ENCODE assay signal across 25 mouse cellular contexts in genomic region chr19:32493471-32493870, GRCm38 (mm10). TPM values are rescaled to one million over a fixed set of nuclear protein-coding genes. Genes with fewer than 3 reads are reported as not detected.
A peak's percentile ranks its signal among the peaks of the same experiment; 100 is the strongest.
DNase-seq lines count a peak whose midpoint lies in the region; ATAC-seq and TF ChIP-seq lines count a peak whose summit lies in the region.
"Had no signal": no experiment of that assay in that cellular context is flagged by ENCODE, and none has a peak within 500 bp of the region (broad histone marks: within the 10 kb centered on the region; RNA-seq: fewer than 3 reads in every experiment).

No protein-coding gene starts in this region.

- no peak for TF ChIP-seq CTCF in hindbrain, postnatal 0 days (IDR thresholded peaks at IDR 0.05; ENCODE audit: low read depth)
- TF ChIP-seq CTCF in Patski (IDR thresholded peaks at IDR 0.05): peak; percentile 5

- H3K36me3 ChIP-seq in hindbrain, postnatal 0 days (ENCODE audit: insufficient read depth, low read length): peaks cover 10% of the 10 kb centered on the region; the same call in 1 of the 2 replicates
- H3K36me3 ChIP-seq in hindbrain, embryonic 16.5 days (ENCODE audit: control insufficient read depth, insufficient read depth, low read length): no peaks in the 10 kb centered on the region; the same call in 1 of the 2 replicates

- in situ Hi-C loops in Patski (cut with MboI; ENCODE audit: low pct_unique_long_range_greater_than_20kb): loop anchor here (10.0 kb wide), 1 partner anchor 519 kb away; no protein-coding TSS in a partner anchor

- H3K4me2 ChIP-seq in hindbrain, postnatal 0 days (ENCODE audit: low read depth, low read length): no peak overlapping the region
- H3K4me2 ChIP-seq in hindbrain, embryonic 16.5 days (ENCODE audit: low read length): no peak overlapping the region
- H3K4me2 ChIP-seq: forebrain, embryonic 13.5 days; heart, embryonic 15.5 days; hindbrain, embryonic 13.5 days; midbrain, embryonic 12.5 days had no signal

- intact Hi-C loops in left cerebral cortex, postnatal 14 days (cut with DNase I): no loop called here
- intact Hi-C loops in left cerebral cortex, postnatal 4 days (cut with DNase I): no loop called here

- no peak overlapping the region for H3K4me3 ChIP-seq in hindbrain, postnatal 0 days (ENCODE audit: low read length)
- H3K4me3 ChIP-seq in hindbrain, embryonic 16.5 days (ENCODE audit: low read length): no peak overlapping the region
- H3K4me3 ChIP-seq: forebrain, embryonic 13.5 days; heart, embryonic 15.5 days; hindbrain, embryonic 13.5 days; midbrain, embryonic 12.5 days had no signal

- peak; percentile 4 for DNase-seq in hindbrain, postnatal 0 days (ENCODE audit: low spot score)
- DNase-seq in left cerebral cortex, postnatal 14 days (ENCODE audit: low spot score in 2 of 2): peak; percentile 39 to 42
- DNase-seq in left cerebral cortex, postnatal 4 days: no peak
- DNase-seq in Patski (ENCODE audit: low read depth, low spot score): no peak
- peak; percentile 26 for DNase-seq in layer of hippocampus, adult 9-11 months
- DNase-seq in thymus, adult 18-20 months: no peak
- DNase-seq in embryo, embryonic 9.5 days (ENCODE audit: extremely low spot score): no peak
- DNase-seq: adrenal gland, adult 8-10 months; cerebellum, adult 8-10 months; cerebellum, postnatal 36 days; embryo, embryonic 11 days; gastrocnemius, postnatal 25 days; heart, postnatal 36 days; kidney, postnatal 36 days; lung, adult 18-20 months; lung, postnatal 10 days; right cerebral cortex, postnatal 14 days; thymus, adult 2 months; thymus, postnatal 4 days had no signal

- 81% methylated on average over 8 of the region's 8 CpGs for WGBS in hindbrain, postnatal 0 days
- WGBS in hindbrain, embryonic 16.5 days: 85% methylated on average over 8 of the region's 8 CpGs

- POLR2A ChIA-PET in Patski (lab: Charles Lee): no interaction called here

- no peak for ATAC-seq in hindbrain, postnatal 0 days
- no peak for ATAC-seq in hindbrain, embryonic 16.5 days
- ATAC-seq in Patski: no peak
- ATAC-seq: activated CD4-positive, CD25-positive, alpha-beta regulatory T cell, adult 4 months; forebrain, embryonic 13.5 days had no signal

- H3K4me1 ChIP-seq in hindbrain, postnatal 0 days (ENCODE audit: insufficient read depth, low read length): no peaks in the 10 kb centered on the region
- no peaks in the 10 kb centered on the region for H3K4me1 ChIP-seq in hindbrain, embryonic 16.5 days (ENCODE audit: control insufficient read depth, insufficient read depth, low read depth, low read length)
- H3K4me1 ChIP-seq: forebrain, embryonic 13.5 days had no signal

- no peak overlapping the region for H3K27ac ChIP-seq in hindbrain, postnatal 0 days
- H3K27ac ChIP-seq in hindbrain, embryonic 16.5 days (ENCODE audit: low read depth, low read length): no peak overlapping the region
- H3K27ac ChIP-seq: forebrain, embryonic 13.5 days; heart, embryonic 15.5 days; hindbrain, embryonic 13.5 days; midbrain, embryonic 12.5 days had no signal

- CTCF ChIA-PET in Patski (lab: Charles Lee): no interaction called here

- no peak overlapping the region for H3K9ac ChIP-seq in hindbrain, postnatal 0 days (replicated peaks; ENCODE audit: low read length)
- H3K9ac ChIP-seq in hindbrain, embryonic 16.5 days (ENCODE audit: low read depth, low read length): no peak overlapping the region
- H3K9ac ChIP-seq: forebrain, embryonic 13.5 days; heart, embryonic 15.5 days; hindbrain, embryonic 13.5 days; midbrain, embryonic 12.5 days had no signal

- H3K9me3 ChIP-seq in hindbrain, postnatal 0 days (ENCODE audit: low read length): no peaks in the 10 kb centered on the region
- H3K9me3 ChIP-seq in hindbrain, embryonic 16.5 days (ENCODE audit: control insufficient read depth, low read length): no peaks in the 10 kb centered on the region
- H3K9me3 ChIP-seq: forebrain, embryonic 13.5 days; heart, embryonic 15.5 days; hindbrain, embryonic 13.5 days; midbrain, embryonic 12.5 days had no signal

- no peaks in the 10 kb centered on the region for H3K27me3 ChIP-seq in hindbrain, postnatal 0 days (ENCODE audit: insufficient read depth, low read length)
- no peaks in the 10 kb centered on the region for H3K27me3 ChIP-seq in hindbrain, embryonic 16.5 days (replicated peaks; ENCODE audit: control insufficient read depth, insufficient read depth, low read length)
- no peaks in the 10 kb centered on the region for H3K27me3 ChIP-seq in Patski
- H3K27me3 ChIP-seq: forebrain, embryonic 13.5 days; heart, embryonic 15.5 days; hindbrain, embryonic 13.5 days; midbrain, embryonic 12.5 days had no signal

RNA-seq across cellular contexts. Expression of gene Minpp1, which starts 7.9 kb away (rescaled TPM):
- 119 and 144 TPM in 2 replicates for total RNA-seq in hindbrain, postnatal 0 days (2014; rRNA removed)
- polyA plus RNA-seq in hindbrain, postnatal 0 days (2015; fragmentation: Nextera tagmentation; extraction: Ambion mirVana): 59.1 and 60.2 TPM in 2 replicates
- polyA plus RNA-seq in hindbrain, embryonic 16.5 days (2015; fragmentation: Nextera tagmentation; extraction: Ambion mirVana): 53.9 and 54.7 TPM in 2 replicates
- 10 to 100 TPM; 66.8 to 70.2 TPM for total RNA-seq in left cerebral cortex, postnatal 14 days (2021)
- 10 to 100 TPM; 47.2 to 48.5 TPM for total RNA-seq in left cerebral cortex, postnatal 4 days (2021)
- 50.8 TPM for polyA plus RNA-seq in Patski (2021)

RNA-seq across cellular contexts. Expression of gene Rpl9-ps6, which starts 27.1 kb away (rescaled TPM):
- 27.9 and 35.0 TPM in 2 replicates for total RNA-seq in hindbrain, postnatal 0 days (2014; rRNA removed)
- 53.9 and 65.0 TPM in 2 replicates for polyA plus RNA-seq in hindbrain, postnatal 0 days (2015; fragmentation: Nextera tagmentation; extraction: Ambion mirVana)
- polyA plus RNA-seq in hindbrain, embryonic 16.5 days (2015; fragmentation: Nextera tagmentation; extraction: Ambion mirVana): 40.2 and 76.1 TPM in 2 replicates
- total RNA-seq in left cerebral cortex, postnatal 14 days (2021): 10 to 100 TPM; 21.6 to 24.0 TPM
- 10 to 100 TPM; 33.7 to 39.3 TPM for total RNA-seq in left cerebral cortex, postnatal 4 days (2021)
- polyA plus RNA-seq in Patski (2021): 38.9 TPM

Comparison
In these comparisons a context has a peak if more than half of its experiments do, and no peak if none do; other contexts are left out.
1. DNase-seq: peak in hindbrain, postnatal 0 days (single experiment), left cerebral cortex, postnatal 14 days (2 of 2) and layer of hippocampus, adult 9-11 months (single experiment); none in left cerebral cortex, postnatal 4 days (single experiment), Patski (single experiment), thymus, adult 18-20 months (0 of 2) and embryo, embryonic 9.5 days (single experiment).